Mouse (Mus musculus): ENCODE measurements around the gene Cdon.

Cdon gene

GRCm38 (mm10) chr9:35539001-35539750, 118.2 kb downstream of the Cdon start:
- no peak for DNase-seq (ENCODE audit: low read depth in 2 of 2, low spot score in 2 of 2)

- DNase-seq (ENCODE audit: low read depth in 2 of 2, low spot score in 2 of 2), result no peak
Observed at GRCm38 (mm10) chr9:35541024-35541423, 120.1 kb downstream of the Cdon start.

GRCm38 (mm10) chr9:35541488-35541887, 120.6 kb downstream of the Cdon start:
- DNase-seq (ENCODE audit: low read depth in 2 of 2, low spot score in 2 of 2), result peak; percentile 67 to 81

- DNase-seq (ENCODE audit: low read depth in 2 of 2, low spot score in 2 of 2), result no peak
Observed at GRCm38 (mm10) chr9:35541941-35542340, 121.0 kb downstream of the Cdon start.

GRCm38 (mm10) chr9:35543099-35543860, 122.4 kb downstream of the Cdon start:
- no peak for DNase-seq (ENCODE audit: low read depth in 2 of 2, low spot score in 2 of 2)

- DNase-seq (ENCODE audit: low read depth in 2 of 2, low spot score in 2 of 2), result no peak
Observed at GRCm38 (mm10) chr9:35544666-35545065, 123.7 kb downstream of the Cdon start.

- no peak for DNase-seq (ENCODE audit: low read depth in 2 of 2, low spot score in 2 of 2)
Observed at GRCm38 (mm10) chr9:35545704-35546103, 124.8 kb downstream of the Cdon start.

GRCm38 (mm10) chr9:35546745-35547144, 125.8 kb downstream of the Cdon start:
- no peak for DNase-seq (ENCODE audit: low read depth in 2 of 2, low spot score in 2 of 2)

- DNase-seq (ENCODE audit: low read depth in 2 of 2, low spot score in 2 of 2), result no peak
Observed at GRCm38 (mm10) chr9:35548455-35548854, 127.5 kb downstream of the Cdon start.

GRCm38 (mm10) chr9:35556494-35557102, 135.7 kb downstream of the Cdon start:
- DNase-seq (ENCODE audit: low read depth in 2 of 2, low spot score in 2 of 2), result no peak

Data from CD8-positive naive resting alpha-beta T cell, adult 2 months (primary cell).